Mouse (Mus musculus): ENCODE results near the gene Retreg2. TPM values are rescaled to one million over a fixed set of nuclear protein-coding genes. Genes with fewer than 3 reads are reported as not detected.

Gene Retreg2
- polyA plus RNA-seq, 1 experiment from 2014 or later, result 30.4 TPM

DNA sequence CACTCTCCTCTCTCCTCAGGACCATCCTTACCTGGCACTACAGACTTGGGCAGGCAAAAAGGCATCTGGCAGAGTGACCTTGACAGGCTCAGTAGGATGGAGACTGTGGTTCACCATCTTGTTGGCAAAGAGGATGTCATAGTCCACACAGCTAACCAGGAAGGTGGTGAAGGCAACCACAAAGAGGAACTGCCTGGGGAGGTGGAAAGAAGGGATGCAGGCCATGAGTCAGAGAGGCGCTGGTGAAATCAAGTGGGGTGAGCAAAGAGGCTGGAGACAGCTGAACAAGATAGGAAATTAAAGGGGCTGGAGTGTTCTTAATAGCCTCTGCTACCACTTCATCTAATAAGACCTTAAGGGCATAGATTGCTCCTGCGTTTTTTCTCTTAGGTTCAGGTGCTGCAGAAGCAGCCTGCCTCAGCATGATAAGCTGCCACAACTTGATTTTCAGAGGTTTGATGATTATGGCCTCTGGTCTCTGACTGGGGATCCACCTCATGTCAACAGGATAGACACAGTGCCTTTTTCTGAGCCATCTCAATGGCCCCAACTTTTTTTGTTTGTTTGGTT is 45.4 kb downstream of the Retreg2 start:
- 82% methylated on average over 2 of the region's 2 CpGs for WGBS
- DNase-seq (ENCODE audit: low spot score), result no peak
- Histone ChIP-seq H3K4me3 (ENCODE audit: low read depth, low read length) (no peak overlapping the region), H3K9ac (ENCODE audit: low read length) (no peak overlapping the region), H3K9me3 (ENCODE audit: control insufficient read depth, low read length) (no peaks in the 10 kb centered on the region), H3K4me1 (replicated peaks; ENCODE audit: control insufficient read depth, insufficient read depth) (peaks cover 3% of the 10 kb centered on the region; the same call in 1 of the 2 replicates), H3K27ac (replicated peaks) (no peak overlapping the region), H3K27me3 (ENCODE audit: control insufficient read depth, insufficient read depth, low read length) (no peaks in the 10 kb centered on the region), H3K36me3 (ENCODE audit: control insufficient read depth, insufficient read depth, low read length) (peaks cover 22% of the 10 kb centered on the region), H3K4me2 (replicated peaks; ENCODE audit: low read depth) (no peak overlapping the region)
- no peak for ATAC-seq (ENCODE audit: low FRiP score, low TSS enrichment)
- TF ChIP-seq EP300 (optimal IDR thresholded peaks at IDR 0.05) (no peak), CTCF (IDR thresholded peaks at IDR 0.05; ENCODE audit: low read depth) (no peak)

DNA sequence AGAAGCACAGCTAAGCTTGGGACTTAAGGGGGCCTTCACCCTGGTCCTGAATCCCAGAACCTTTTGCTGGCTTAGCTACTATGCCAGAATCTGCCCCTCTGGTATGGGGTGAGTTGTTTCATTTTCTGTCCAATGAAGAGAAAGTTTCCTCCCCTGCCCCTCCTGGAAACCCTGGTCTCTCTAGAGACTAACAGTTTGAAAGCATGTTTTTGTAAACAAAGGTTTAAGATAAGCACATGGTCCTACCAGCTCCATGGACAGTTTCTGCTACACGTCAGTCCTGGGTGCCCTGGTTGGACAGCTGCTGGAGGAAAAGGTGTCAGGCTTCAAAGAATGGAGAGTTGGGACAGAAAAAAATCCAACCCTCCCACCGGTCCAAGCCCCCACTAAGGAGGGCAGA is 48.0 kb downstream of the Retreg2 start:
- no peak for TF ChIP-seq CTCF (IDR thresholded peaks at IDR 0.05; ENCODE audit: low read depth)
- TF ChIP-seq EP300 (optimal IDR thresholded peaks at IDR 0.05), result no peak
- WGBS, result 57% methylated on average over 2 of the region's 2 CpGs
- Histone ChIP-seq H3K27me3 (ENCODE audit: control insufficient read depth, insufficient read depth, low read length) (no peaks in the 10 kb centered on the region), H3K27ac (replicated peaks) (no peak overlapping the region), H3K4me2 (replicated peaks; ENCODE audit: low read depth) (peak overlapping the region; percentile 95), H3K9me3 (ENCODE audit: control insufficient read depth, low read length) (no peaks in the 10 kb centered on the region), H3K4me1 (replicated peaks; ENCODE audit: control insufficient read depth, insufficient read depth) (peaks cover 6% of the 10 kb centered on the region; the same call in 1 of the 2 replicates), H3K4me3 (ENCODE audit: low read depth, low read length) (no peak overlapping the region), H3K36me3 (ENCODE audit: control insufficient read depth, insufficient read depth, low read length) (peaks cover 15% of the 10 kb centered on the region), H3K9ac (ENCODE audit: low read length) (peak overlapping the region; percentile 31; the same call in 1 of the 2 replicates)
- DNase-seq (ENCODE audit: low spot score) (no peak), ATAC-seq (ENCODE audit: low FRiP score, low TSS enrichment) (no peak)

DNA sequence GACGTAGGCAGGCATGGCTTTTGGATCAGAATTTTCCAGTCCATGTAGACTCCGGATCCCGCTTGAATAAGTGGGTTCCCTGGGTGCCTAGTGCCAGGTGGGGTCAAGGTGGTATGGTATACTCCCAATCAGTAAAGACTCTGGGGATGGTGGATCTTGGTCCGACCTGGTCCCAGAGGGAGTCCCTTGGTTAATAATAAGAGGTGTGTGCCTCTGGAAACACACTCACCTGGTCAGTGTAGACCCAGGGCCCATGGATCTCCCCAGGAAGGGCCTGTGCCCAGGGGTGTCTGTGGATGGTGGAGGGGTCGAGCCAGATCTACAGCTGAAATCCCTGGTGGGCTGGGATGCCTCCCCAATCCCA is 48.7 kb downstream of the Retreg2 start:
- Histone ChIP-seq H3K9ac (ENCODE audit: low read length) (peak overlapping the region; percentile 92), H3K9me3 (ENCODE audit: control insufficient read depth, low read length) (no peaks in the 10 kb centered on the region), H3K36me3 (ENCODE audit: control insufficient read depth, insufficient read depth, low read length) (peaks cover 12% of the 10 kb centered on the region), H3K4me1 (replicated peaks; ENCODE audit: control insufficient read depth, insufficient read depth) (peaks cover 6% of the 10 kb centered on the region; the same call in 1 of the 2 replicates), H3K4me2 (replicated peaks; ENCODE audit: low read depth) (peak overlapping the region; percentile 95), H3K27me3 (ENCODE audit: control insufficient read depth, insufficient read depth, low read length) (no peaks in the 10 kb centered on the region), H3K4me3 (ENCODE audit: low read depth, low read length) (peak overlapping the region; percentile 83), H3K27ac (replicated peaks) (peak overlapping the region; percentile 90)
- no peak for TF ChIP-seq CTCF (IDR thresholded peaks at IDR 0.05; ENCODE audit: low read depth)
- ATAC-seq (ENCODE audit: low FRiP score, low TSS enrichment), result peak; percentile 3; the same call in 1 of the 2 replicates
- DNase-seq (ENCODE audit: low spot score), result no peak
- 42% methylated on average over 5 of the region's 5 CpGs for WGBS

DNA sequence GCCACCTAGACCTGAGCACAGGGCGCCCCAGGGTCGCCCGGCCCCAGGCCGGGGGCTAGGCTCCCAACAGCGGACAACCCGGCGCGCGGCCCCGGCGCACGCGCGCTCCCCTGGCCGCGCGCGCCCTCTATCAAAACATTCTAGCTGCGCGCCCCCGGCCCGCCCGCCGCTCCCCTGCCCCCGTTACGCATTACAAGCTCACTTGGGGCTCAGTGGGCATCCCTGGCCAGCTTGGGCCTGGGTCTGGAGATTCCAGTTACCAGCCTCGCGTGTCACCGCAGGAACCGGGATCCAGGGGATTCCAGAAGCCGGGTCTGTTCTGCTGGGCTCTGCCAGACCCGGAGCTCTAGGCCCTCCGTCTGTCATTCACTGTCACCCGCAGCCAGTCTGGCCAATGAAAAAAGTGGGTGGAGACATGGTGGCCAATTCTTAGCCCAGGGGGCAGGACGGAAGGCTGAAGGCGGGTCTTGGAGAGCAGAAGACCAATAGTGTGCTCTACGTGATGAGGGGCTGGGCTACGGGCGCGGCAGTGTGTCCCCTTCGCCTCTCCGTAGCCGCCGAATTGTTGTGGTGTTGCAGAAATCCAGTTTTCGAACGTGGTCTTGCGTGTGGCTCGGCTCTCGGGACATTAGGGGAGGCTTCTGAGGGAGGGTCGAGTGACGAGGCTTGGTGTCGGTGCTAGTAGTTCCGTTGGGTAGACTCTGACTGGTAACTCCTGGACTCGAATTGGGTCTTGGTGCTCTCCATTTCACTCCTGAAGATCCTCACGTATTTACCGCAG is 49.2 kb downstream of the Retreg2 start, which contains the start of the genes Ankzf1 and Atg9a:
Gene Ankzf1 (plus strand): TSS at position 530 of the 781 bp plus-strand sequence.
Gene Atg9a (minus strand): TSS at position 575 of the 781 bp plus-strand sequence.
- WGBS, result under 1% methylated on average over 56 of the region's 56 CpGs
- TF ChIP-seq EP300 (optimal IDR thresholded peaks at IDR 0.05), result no peak
- TF ChIP-seq CTCF (IDR thresholded peaks at IDR 0.05; ENCODE audit: low read depth), result peak; percentile 22; the same call in 1 of the 2 replicates
- Histone ChIP-seq H3K27ac (replicated peaks) (peak within 1 kb of the TSS; percentile 97), H3K4me1 (replicated peaks; ENCODE audit: control insufficient read depth, insufficient read depth) (peaks cover 6% of the 10 kb centered on the region; the same call in 1 of the 2 replicates), H3K9ac (ENCODE audit: low read length) (peak within 1 kb of the TSS; percentile 92), H3K4me3 (ENCODE audit: low read depth, low read length) (peak within 1 kb of the TSS; percentile 83), H3K36me3 (ENCODE audit: control insufficient read depth, insufficient read depth, low read length) (peaks cover 15% of the 10 kb centered on the region), H3K4me2 (replicated peaks; ENCODE audit: low read depth) (peak within 1 kb of the TSS; percentile 95), H3K9me3 (ENCODE audit: control insufficient read depth, low read length) (no peaks in the 10 kb centered on the region), H3K27me3 (ENCODE audit: control insufficient read depth, insufficient read depth, low read length) (no peaks in the 10 kb centered on the region)
- DNase-seq (ENCODE audit: low spot score) (peak; percentile 96), ATAC-seq (ENCODE audit: low FRiP score, low TSS enrichment) (peak; percentile 99)

DNA sequence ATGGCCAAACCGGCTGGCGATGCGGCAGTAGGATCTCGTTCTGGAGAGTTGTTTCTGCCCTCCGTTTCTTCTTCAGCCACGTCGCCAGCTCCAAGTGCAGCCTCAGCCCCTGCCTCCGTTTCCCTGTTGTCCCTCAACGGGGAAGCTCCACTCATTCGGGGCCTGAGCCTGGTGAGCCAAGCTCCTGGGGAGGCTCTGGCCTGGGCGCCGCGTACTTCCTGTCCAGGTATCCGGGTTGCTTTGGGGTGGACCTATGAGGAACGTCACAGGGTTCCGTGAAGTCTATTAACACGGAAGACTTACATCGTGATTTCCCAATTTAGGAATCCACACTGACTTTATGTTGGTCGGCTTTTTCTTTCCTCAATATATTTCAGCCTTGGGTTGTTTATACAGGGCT is 49.9 kb downstream of the Retreg2 start:
- H3K4me1 ChIP-seq (replicated peaks; ENCODE audit: control insufficient read depth, insufficient read depth), result peaks cover 6% of the 10 kb centered on the region; the same call in 1 of the 2 replicates
- no peaks in the 10 kb centered on the region for H3K27me3 ChIP-seq (ENCODE audit: control insufficient read depth, insufficient read depth, low read length)
- DNase-seq (ENCODE audit: low spot score) (peak; percentile 78), ATAC-seq (ENCODE audit: low FRiP score, low TSS enrichment) (peak; percentile 75)
- peaks cover 12% of the 10 kb centered on the region for H3K36me3 ChIP-seq (ENCODE audit: control insufficient read depth, insufficient read depth, low read length)
- no peaks in the 10 kb centered on the region for H3K9me3 ChIP-seq (ENCODE audit: control insufficient read depth, low read length)
- 0% methylated on average over 19 of the region's 19 CpGs for WGBS
- peak overlapping the region; percentile 83 for H3K4me3 ChIP-seq (ENCODE audit: low read depth, low read length)
- H3K27ac ChIP-seq (replicated peaks), result peak overlapping the region; percentile 97
- TF ChIP-seq EP300 (optimal IDR thresholded peaks at IDR 0.05) (no peak), CTCF (IDR thresholded peaks at IDR 0.05; ENCODE audit: low read depth) (no peak)
- H3K4me2 ChIP-seq (replicated peaks; ENCODE audit: low read depth), result peak overlapping the region; percentile 86
- peak overlapping the region; percentile 91 for H3K9ac ChIP-seq (ENCODE audit: low read length)

Other genes with a start within 250 kb of the Retreg2 start
- 0.50 and 0.93 TPM in 2 replicates for gene Cryba2, start 249.6 kb upstream of the Retreg2 start, polyA plus RNA-seq (2015; fragmentation: Nextera tagmentation; extraction: Ambion mirVana)
- 0.04 TPM in 1 of 2 replicates, not detected in the other for gene Cfap65, start 207.2 kb upstream of the Retreg2 start, polyA plus RNA-seq (2015; fragmentation: Nextera tagmentation; extraction: Ambion mirVana)
- gene Ihh, start 191.1 kb upstream of the Retreg2 start, polyA plus RNA-seq (2015; fragmentation: Nextera tagmentation; extraction: Ambion mirVana), result 25.1 and 25.8 TPM in 2 replicates
- 3.5 and 4.2 TPM in 2 replicates for gene Nhej1, start 17.6 kb upstream of the Retreg2 start, polyA plus RNA-seq (2015; fragmentation: Nextera tagmentation; extraction: Ambion mirVana)
- gene Slc23a3, start 8.9 kb upstream of the Retreg2 start, polyA plus RNA-seq (2015; fragmentation: Nextera tagmentation; extraction: Ambion mirVana), result 2.2 TPM in 2 replicates
- gene Cnppd1, start 67 bp upstream of the Retreg2 start, polyA plus RNA-seq (2015; fragmentation: Nextera tagmentation; extraction: Ambion mirVana), result 35.1 and 38.3 TPM in 2 replicates
- gene Zfand2b, start 25.9 kb downstream of the Retreg2 start, polyA plus RNA-seq (2015; fragmentation: Nextera tagmentation; extraction: Ambion mirVana), result 43.0 and 44.5 TPM in 2 replicates
- 20.9 and 21.5 TPM in 2 replicates for gene Abcb6, start 37.6 kb downstream of the Retreg2 start, polyA plus RNA-seq (2015; fragmentation: Nextera tagmentation; extraction: Ambion mirVana)
- 12.9 and 13.6 TPM in 2 replicates for gene Ankzf1, start 49.4 kb downstream of the Retreg2 start, polyA plus RNA-seq (2015; fragmentation: Nextera tagmentation; extraction: Ambion mirVana)
- gene Atg9a, start 49.4 kb downstream of the Retreg2 start, polyA plus RNA-seq (2015; fragmentation: Nextera tagmentation; extraction: Ambion mirVana), result 17.4 and 18.8 TPM in 2 replicates
- 5.2 and 7.1 TPM in 2 replicates for gene Glb1l, start 68.0 kb downstream of the Retreg2 start, polyA plus RNA-seq (2015; fragmentation: Nextera tagmentation; extraction: Ambion mirVana)
- gene Stk16, start 68.1 kb downstream of the Retreg2 start, polyA plus RNA-seq (2015; fragmentation: Nextera tagmentation; extraction: Ambion mirVana), result 57.9 and 58.1 TPM in 2 replicates
- gene Tuba4a, start 77.1 kb downstream of the Retreg2 start, polyA plus RNA-seq (2015; fragmentation: Nextera tagmentation; extraction: Ambion mirVana), result 314 and 325 TPM in 2 replicates
- gene A630095N17Rik, start 89.3 kb downstream of the Retreg2 start, polyA plus RNA-seq (2015; fragmentation: Nextera tagmentation; extraction: Ambion mirVana), result 0.25 TPM in 1 of 2 replicates, not detected in the other
- gene Dnajb2, start 93.6 kb downstream of the Retreg2 start, polyA plus RNA-seq (2015; fragmentation: Nextera tagmentation; extraction: Ambion mirVana), result 24.2 and 25.8 TPM in 2 replicates
- 2.3 and 2.5 TPM in 2 replicates for gene Ptprn, start 121.7 kb downstream of the Retreg2 start, polyA plus RNA-seq (2015; fragmentation: Nextera tagmentation; extraction: Ambion mirVana)
- gene Resp18, start 135.6 kb downstream of the Retreg2 start, polyA plus RNA-seq (2015; fragmentation: Nextera tagmentation; extraction: Ambion mirVana), result 7.7 and 8.7 TPM in 2 replicates
- gene Dnpep, start 175.2 kb downstream of the Retreg2 start, polyA plus RNA-seq (2015; fragmentation: Nextera tagmentation; extraction: Ambion mirVana), result 104 and 108 TPM in 2 replicates
- 223 and 291 TPM in 2 replicates for gene Des, start 217.6 kb downstream of the Retreg2 start, polyA plus RNA-seq (2015; fragmentation: Nextera tagmentation; extraction: Ambion mirVana)
- gene Speg, start 232.5 kb downstream of the Retreg2 start, polyA plus RNA-seq (2015; fragmentation: Nextera tagmentation; extraction: Ambion mirVana), result 28.8 and 30.0 TPM in 2 replicates

Measured in stomach, postnatal 0 days (tissue).